Mouse (Mus musculus) erythroblast, embryonic 14.5 days (primary cell): Measurements from ENCODE around the gene 9330182L06Rik.

Experiments used
- GATA1 ChIP-seq: IDR thresholded peaks from 2 replicates; pipeline ENCODE4 v1.6.1; 2012; ENCODE audit warnings: low read length, inconsistent platforms, mixed read lengths
- TAL1 ChIP-seq: IDR thresholded peaks from 3 replicates; pipeline ENCODE4 v1.6.1; 2012; ENCODE audit warnings: low read length, inconsistent platforms, mixed read lengths

- TF ChIP-seq TAL1 = no peak
- TF ChIP-seq GATA1 = no peak
These were observed 126.0 kb downstream of the 9330182L06Rik start for GRCm38 (mm10) chr5:9391858-9392393.
